Mouse (Mus musculus) forebrain, embryonic 10.5 days (tissue): Measurements from ENCODE around the gene Arpc4. TPM values are rescaled to one million over a fixed set of nuclear protein-coding genes. Genes with fewer than 3 reads are reported as not detected.
A peak's percentile ranks its signal among the peaks of the same experiment; 100 is the strongest.

Experiments used
- DNase-seq: peaks from one replicate; pipeline ENCODE4 v3.0.0-alpha.2; 2017; ENCODE audit warnings: low spot score; ENCODE audit errors: extremely low spot score
- H3K27ac ChIP-seq: fragments of 300-500 bp; sonication (generic); 2 replicates; pipeline ENCODE4 v1.5.1; 2016; ENCODE audit warnings: mild to moderate bottlenecking
- H3K27me3 ChIP-seq: fragments of 300-500 bp; sonication (generic); 2 replicates; pipeline ENCODE4 v1.6.1; 2016; ENCODE audit warnings: mild to moderate bottlenecking; ENCODE audit not compliant: poor library complexity, severe bottlenecking
- H3K36me3 ChIP-seq: fragments of 300-500 bp; sonication (generic); replicated peaks from 2 replicates; pipeline ENCODE4 v1.6.1; 2016; ENCODE audit warnings: mild to moderate bottlenecking, moderate library complexity
- H3K4me1 ChIP-seq: fragments of 300-500 bp; sonication (generic); 2 replicates; pipeline ENCODE4 v1.6.1; 2016
- H3K4me3 ChIP-seq: fragments of 300-500 bp; sonication (generic); 2 replicates; pipeline ENCODE4 v1.5.1; 2016; ENCODE audit warnings: mild to moderate bottlenecking, moderate library complexity
- H3K9me3 ChIP-seq: fragments of 300-500 bp; sonication (generic); 2 replicates; pipeline ENCODE4 v1.6.1; 2016; ENCODE audit warnings: mild to moderate bottlenecking, moderate library complexity
- WGBS: fragments of 180-500 bp; shearing (Covaris S2); methylation state at CpG from one replicate; pipeline ENCODE4 v1.1.7; 2016; 5-methylcytosine and 5-hydroxymethylcytosine counted together
- polyA plus RNA-seq: library from polyadenylated mRNA; unstranded; fragments of >200 nt; fragmentation: Nextera tagmentation; extraction: Ambion mirVana; gene quantifications from 2 replicates; pipeline ENCODE4 v1.2.1, GENCODE M21; 2016

Arpc4 gene
- polyA plus RNA-seq, 1 experiment from 2014 or later: 366 TPM

GRCm38 (mm10) chr6:113370194-113370929, 7.6 kb upstream of the Arpc4 start:
- Histone ChIP-seq H3K4me1 (no peaks in the 10 kb centered on the region), H3K27ac (no peak overlapping the region), H3K36me3 (peaks cover 89% of the 10 kb centered on the region), H3K27me3 (no peaks in the 10 kb centered on the region), H3K4me3 (no peak overlapping the region), H3K9me3 (no peaks in the 10 kb centered on the region)
- 94% methylated on average over 20 of the region's 20 CpGs for WGBS
- no peak for DNase-seq

DNA sequence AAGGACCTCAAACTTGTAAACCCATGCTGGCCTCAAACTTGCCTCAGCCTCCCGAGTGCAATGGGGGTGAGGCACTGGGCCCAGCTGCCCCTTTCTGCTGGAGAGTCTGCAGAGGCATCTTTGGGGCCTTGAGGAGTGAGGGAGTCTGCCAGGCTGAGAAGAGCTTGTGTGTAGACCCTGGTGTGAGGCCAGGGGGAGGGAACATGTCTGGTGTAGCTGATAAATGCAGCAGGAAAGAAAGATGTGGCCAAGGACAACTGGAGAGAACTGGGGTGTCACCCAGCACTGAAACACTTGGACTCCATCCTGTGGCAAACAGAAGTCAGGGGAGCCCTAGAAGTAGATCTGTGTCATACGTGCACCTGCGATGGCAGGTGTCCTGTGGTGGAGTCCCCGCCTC, 4.4 kb upstream of the Arpc4 start:
- DNase-seq: no peak
- peaks cover 76% of the 10 kb centered on the region for H3K36me3 ChIP-seq
- H3K27me3 ChIP-seq: no peaks in the 10 kb centered on the region
- no peaks in the 10 kb centered on the region for H3K9me3 ChIP-seq
- H3K27ac ChIP-seq: no peak overlapping the region
- no peak overlapping the region for H3K4me3 ChIP-seq
- 92% methylated on average over 4 of the region's 4 CpGs for whole genome bisulfite sequencing
- peaks cover 12% of the 10 kb centered on the region for H3K4me1 ChIP-seq

GRCm38 (mm10) chr6:113377172-113377495, 781 bp upstream of the Arpc4 start:
- 10% methylated on average over 7 of the region's 7 CpGs for WGBS
- H3K36me3 ChIP-seq: peaks cover 60% of the 10 kb centered on the region

GRCm38 (mm10) chr6:113379246-113379645, 1.3 kb downstream of the Arpc4 start:
- no peak for DNase-seq
- Histone ChIP-seq H3K36me3 (peaks cover 60% of the 10 kb centered on the region), H3K4me3 (peak overlapping the region; percentile 99), H3K9me3 (no peaks in the 10 kb centered on the region), H3K27me3 (no peaks in the 10 kb centered on the region), H3K27ac (no peak overlapping the region), H3K4me1 (peaks cover 23% of the 10 kb centered on the region)
- 84% methylated on average over 6 of the region's 6 CpGs for WGBS

More at GRCm38 (mm10) chr6:113377172-113377495, 781 bp upstream of the Arpc4 start:
- Histone ChIP-seq H3K27me3 (no peaks in the 10 kb centered on the region), H3K9me3 (no peaks in the 10 kb centered on the region), H3K4me1 (peaks cover 23% of the 10 kb centered on the region), H3K4me3 (peak overlapping the region; percentile 99), H3K27ac (peak overlapping the region; percentile 100)
- DNase-seq: no peak

- Histone ChIP-seq H3K36me3 (peaks cover 60% of the 10 kb centered on the region), H3K27me3 (no peaks in the 10 kb centered on the region), H3K4me3 (no peak overlapping the region), H3K9me3 (no peaks in the 10 kb centered on the region), H3K27ac (no peak overlapping the region), H3K4me1 (peaks cover 23% of the 10 kb centered on the region)
- no peak for DNase-seq
- 94% methylated on average over 11 of the region's 11 CpGs for WGBS
These were observed 2.6 kb downstream of the Arpc4 start for GRCm38 (mm10) chr6:113380480-113380879.

DNA sequence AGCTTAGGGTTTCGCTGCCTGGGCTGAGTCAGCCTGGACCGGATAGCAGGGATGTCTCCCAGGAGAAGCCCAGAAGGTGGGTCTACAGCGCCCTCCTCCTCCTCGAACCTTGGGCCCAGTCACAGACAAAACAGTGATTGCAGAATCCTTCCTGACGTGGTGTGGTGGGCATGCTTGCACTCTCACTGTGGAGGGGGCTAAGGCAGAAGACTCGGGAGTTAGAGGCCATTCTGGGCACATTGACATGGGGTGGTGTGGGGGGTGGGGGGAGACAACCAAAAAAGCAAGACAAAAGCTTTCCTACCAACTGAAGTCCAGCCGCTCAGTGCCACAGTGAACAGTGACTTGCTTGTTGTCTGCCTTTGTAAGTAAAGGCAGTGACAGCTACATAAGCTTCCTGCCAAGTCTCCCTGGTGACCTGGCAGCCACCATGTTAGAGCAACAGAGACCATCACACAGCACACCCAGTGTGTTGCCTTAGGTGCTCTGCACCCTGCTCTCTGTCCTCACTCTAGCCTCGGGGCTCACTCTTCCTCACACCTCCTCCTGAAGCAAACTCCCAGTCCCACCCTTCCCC, 6.5 kb downstream of the Arpc4 start:
- 88% methylated on average over 8 of the region's 8 CpGs for WGBS
- Histone ChIP-seq H3K27me3 (no peaks in the 10 kb centered on the region), H3K27ac (no peak overlapping the region), H3K9me3 (no peaks in the 10 kb centered on the region), H3K4me1 (peaks cover 2% of the 10 kb centered on the region), H3K36me3 (peaks cover 94% of the 10 kb centered on the region), H3K4me3 (no peak overlapping the region)
- DNase-seq: no peak

DNA sequence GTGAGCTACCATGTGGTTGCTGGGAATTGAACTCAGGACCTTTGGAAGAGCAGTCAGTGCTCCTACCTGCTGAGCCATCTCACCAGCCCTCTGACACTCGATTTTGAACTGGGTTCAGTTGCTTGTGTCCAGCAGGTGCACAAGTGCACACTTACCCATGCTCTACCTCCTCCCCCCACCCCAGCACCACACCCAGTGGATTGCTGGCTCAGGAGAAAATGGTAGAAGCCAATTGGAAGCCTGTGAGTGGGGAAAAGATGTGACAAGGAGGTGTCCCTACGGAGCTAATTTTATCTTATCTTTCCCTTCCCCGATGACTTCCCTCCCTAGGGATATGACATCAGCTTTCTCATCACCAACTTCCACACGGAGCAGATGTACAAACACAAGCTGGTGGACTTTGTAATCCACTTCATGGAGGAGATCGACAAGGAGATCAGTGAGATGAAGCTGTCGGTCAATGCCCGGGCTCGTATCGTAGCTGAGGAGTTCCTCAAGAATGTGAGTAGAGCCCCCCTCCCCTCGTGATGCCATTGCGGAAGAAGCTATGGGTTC, 7.3 kb downstream of the Arpc4 start:
- Histone ChIP-seq H3K27ac (no peak overlapping the region), H3K27me3 (no peaks in the 10 kb centered on the region), H3K36me3 (peaks cover 100% of the 10 kb centered on the region), H3K9me3 (no peaks in the 10 kb centered on the region), H3K4me3 (no peak overlapping the region), H3K4me1 (no peaks in the 10 kb centered on the region)
- 93% methylated on average over 11 of the region's 11 CpGs for WGBS
- no peak for DNase-seq

GRCm38 (mm10) chr6:113386025-113386424, 8.1 kb downstream of the Arpc4 start:
- Histone ChIP-seq H3K27ac (no peak overlapping the region), H3K27me3 (0 out of 2 replicates have a peak, but pooled peaks cover 2% of the 10 kb centered on the region), H3K9me3 (no peaks in the 10 kb centered on the region), H3K4me1 (no peaks in the 10 kb centered on the region), H3K36me3 (peaks cover 100% of the 10 kb centered on the region), H3K4me3 (no peak overlapping the region)
- 92% methylated on average over 3 of the region's 3 CpGs for WGBS
- no peak for DNase-seq

DNA sequence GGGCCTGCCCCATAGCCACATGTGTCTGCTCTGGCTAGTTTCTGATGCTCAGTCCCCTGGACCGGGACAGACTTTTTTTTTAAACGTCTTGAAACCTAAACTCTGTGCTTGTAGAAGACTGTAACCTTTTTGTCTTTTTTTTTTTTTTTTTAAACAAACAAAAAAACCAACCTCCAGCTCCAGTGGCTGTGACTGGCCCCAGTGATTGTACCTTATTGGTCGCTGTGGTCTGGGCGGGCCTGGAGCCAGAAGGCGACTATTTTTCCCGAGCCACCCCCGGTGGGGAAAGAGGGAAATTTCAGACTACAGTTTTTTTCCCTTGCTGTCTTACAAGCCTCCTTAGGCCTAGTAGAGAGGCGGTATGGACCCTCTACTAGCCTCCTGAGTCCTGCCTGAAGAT, 11.0 kb downstream of the Arpc4 start, which contains the start of gene Ttll3:
TSS of gene Ttll3 (plus strand) at position 301 of the 400 bp plus-strand sequence.
- no peak for DNase-seq
- Histone ChIP-seq H3K4me3 (no peak within 1 kb of the TSS), H3K36me3 (peaks cover 75% of the 10 kb centered on the region), H3K27me3 (peaks cover 20% of the 10 kb centered on the region), H3K4me1 (peaks cover 22% of the 10 kb centered on the region), H3K27ac (no peak within 1 kb of the TSS), H3K9me3 (no peaks in the 10 kb centered on the region)
- WGBS: 81% methylated on average over 8 of the region's 8 CpGs

- Histone ChIP-seq H3K9me3 (no peaks in the 10 kb centered on the region), H3K27ac (no peak overlapping the region), H3K4me3 (no peak overlapping the region), H3K4me1 (peaks cover 22% of the 10 kb centered on the region), H3K27me3 (peaks cover 21% of the 10 kb centered on the region), H3K36me3 (peaks cover 70% of the 10 kb centered on the region)
- no peak for DNase-seq
- WGBS: 89% methylated on average over 3 of the region's 3 CpGs
These were observed 12.8 kb downstream of the Arpc4 start for GRCm38 (mm10) chr6:113390715-113391114.

GRCm38 (mm10) chr6:113392015-113392386, 14.1 kb downstream of the Arpc4 start:
- WGBS: 30% methylated on average over 10 of the region's 10 CpGs

DNA sequence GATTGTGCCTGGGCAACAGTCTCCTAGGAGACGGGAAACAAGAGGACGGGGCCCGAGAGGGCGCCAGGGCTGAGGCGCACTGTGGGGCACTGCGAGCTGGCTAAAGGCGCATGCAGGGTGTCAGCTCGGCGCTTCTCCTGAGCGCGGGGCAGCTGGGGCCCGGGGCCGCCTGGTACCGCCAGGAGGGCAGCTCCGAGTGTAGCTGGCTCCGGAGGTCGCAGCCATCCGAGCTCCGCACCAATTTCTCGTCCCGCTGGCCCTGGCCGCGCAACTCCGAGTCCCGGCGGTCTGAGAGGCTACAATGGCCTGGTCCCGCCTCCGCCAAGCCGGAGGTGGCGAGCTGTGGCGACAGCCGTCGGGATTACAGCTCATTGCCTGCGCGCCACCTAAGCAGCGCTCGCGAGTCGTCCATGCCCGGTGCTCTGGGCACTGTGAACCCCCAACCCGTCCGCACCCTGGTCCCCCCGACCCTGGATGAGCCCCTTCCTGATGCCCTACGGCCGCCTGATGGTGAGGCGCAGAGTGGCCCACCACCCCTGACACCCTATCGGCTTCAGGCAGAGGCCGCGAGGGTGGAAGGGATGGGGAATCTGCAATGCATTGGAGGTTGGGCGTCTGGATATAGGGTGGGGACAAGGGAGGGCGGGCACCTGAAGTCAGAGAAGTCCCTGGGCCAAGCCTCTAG, 14.6 kb downstream of the Arpc4 start:
- peak overlapping the region; percentile 90 for H3K27ac ChIP-seq
- DNase-seq: peak; percentile 79
- peaks cover 21% of the 10 kb centered on the region for H3K27me3 ChIP-seq
- peak overlapping the region; percentile 61 for H3K4me3 ChIP-seq
- peaks cover 22% of the 10 kb centered on the region for H3K4me1 ChIP-seq
- under 1% methylated on average over 51 of the region's 51 CpGs for WGBS
- no peaks in the 10 kb centered on the region for H3K9me3 ChIP-seq
- H3K36me3 ChIP-seq: peaks cover 53% of the 10 kb centered on the region

More at GRCm38 (mm10) chr6:113392015-113392386, 14.1 kb downstream of the Arpc4 start:
- H3K27me3 ChIP-seq: peaks cover 21% of the 10 kb centered on the region
- DNase-seq: no peak
- H3K4me1 ChIP-seq: peaks cover 22% of the 10 kb centered on the region
- H3K27ac ChIP-seq: peak overlapping the region; percentile 90
- H3K36me3 ChIP-seq: peaks cover 58% of the 10 kb centered on the region
- peak overlapping the region; percentile 61 for H3K4me3 ChIP-seq
- no peaks in the 10 kb centered on the region for H3K9me3 ChIP-seq

- H3K4me1 ChIP-seq: peaks cover 22% of the 10 kb centered on the region
- no peak for DNase-seq
- H3K27me3 ChIP-seq: peaks cover 21% of the 10 kb centered on the region
- H3K9me3 ChIP-seq: no peaks in the 10 kb centered on the region
- H3K27ac ChIP-seq: no peak overlapping the region
- WGBS: 89% methylated on average over 6 of the region's 6 CpGs
- no peak overlapping the region for H3K4me3 ChIP-seq
- H3K36me3 ChIP-seq: peaks cover 38% of the 10 kb centered on the region
These were observed 16.0 kb downstream of the Arpc4 start for GRCm38 (mm10) chr6:113393951-113394350.
